Mouse (Mus musculus) midbrain, embryonic 16.5 days (tissue): ENCODE results near the gene Spin1. TPM values are rescaled to one million over a fixed set of nuclear protein-coding genes. Genes with fewer than 3 reads are reported as not detected.
"Not testable (repeated sequence)": the region's sequence is repeated elsewhere in the genome, so short reads cannot be mapped to it uniquely, and the experiment has no call there.

Source experiments
- ATAC-seq: fragments of 200-750 bp; cut with Nextera tagmentation; 2 replicates; pipeline ENCODE4 v1.8.0; 2017; ENCODE audit warnings: moderate TSS enrichment
- H3K27ac ChIP-seq: fragments of 300-500 bp; sonication (generic); 2 replicates; pipeline ENCODE4 v1.5.1; 2014; ENCODE audit warnings: mild to moderate bottlenecking, low read length, mixed read lengths
- H3K27me3 ChIP-seq: fragments of 300-500 bp; sonication (generic); 2 replicates; pipeline ENCODE4 v1.6.1; 2014; ENCODE audit warnings: low read depth, low read length, mixed read lengths; ENCODE audit not compliant: control insufficient read depth, insufficient read depth
- H3K36me3 ChIP-seq: fragments of 300-500 bp; sonication (generic); 2 replicates; pipeline ENCODE4 v1.6.1; 2014; ENCODE audit warnings: mild to moderate bottlenecking, low read length, moderate library complexity, mixed read lengths; ENCODE audit not compliant: control insufficient read depth, insufficient read depth
- H3K4me1 ChIP-seq: fragments of 300-500 bp; sonication (generic); 2 replicates; pipeline ENCODE4 v1.6.1; 2014; ENCODE audit warnings: mild to moderate bottlenecking, low read length, mixed read lengths; ENCODE audit not compliant: control insufficient read depth, insufficient read depth
- H3K4me2 ChIP-seq: fragments of 300-500 bp; sonication (generic); 2 replicates; pipeline ENCODE4 v1.6.1; 2014; ENCODE audit warnings: mild to moderate bottlenecking, low read length, mixed read lengths
- H3K4me3 ChIP-seq: fragments of 300-500 bp; sonication (generic); 2 replicates; pipeline ENCODE4 v1.5.1; 2014; ENCODE audit warnings: low read depth, mild to moderate bottlenecking, low read length, moderate library complexity, mixed read lengths
- H3K9ac ChIP-seq: fragments of 300-500 bp; sonication (generic); 2 replicates; pipeline ENCODE4 v1.6.1; 2014; ENCODE audit warnings: low read depth, low read length, mixed read lengths
- H3K9me3 ChIP-seq: fragments of 300-500 bp; sonication (generic); replicated peaks from 2 replicates; pipeline ENCODE4 v1.6.1; 2014; ENCODE audit warnings: mild to moderate bottlenecking, low read length, mixed read lengths; ENCODE audit not compliant: control insufficient read depth, poor library complexity, severe bottlenecking
- WGBS: fragments of 180-500 bp; shearing (Covaris S2); extraction: QIAGEN DNeasy Blood & Tissue Kit; methylation state at CpG from one replicate; pipeline ENCODE4 v1.1.7; 2014; 5-methylcytosine and 5-hydroxymethylcytosine counted together
- polyA plus RNA-seq: library from polyadenylated mRNA; unstranded; fragments of >200 nt; fragmentation: Nextera tagmentation; extraction: Ambion mirVana; gene quantifications from 2 replicates; pipeline ENCODE4 v1.2.1, GENCODE M21; 2015

Spin1 gene
- polyA plus RNA-seq, 1 experiment from 2014 or later: 181 TPM

GRCm38 (mm10) chr13:51101777-51102132 is 1.1 kb downstream of the Spin1 start:
- Histone ChIP-seq H3K4me2 (peak overlapping the region; percentile 60), H3K36me3 (no peaks in the 10 kb centered on the region), H3K9ac (peak overlapping the region; percentile 98), H3K9me3 (no peaks in the 10 kb centered on the region; the same call in 1 of the 2 replicates), H3K27ac (peak overlapping the region; percentile 96), H3K27me3 (no peaks in the 10 kb centered on the region), H3K4me1 (peaks cover 26% of the 10 kb centered on the region), H3K4me3 (peak overlapping the region; percentile 80)
- WGBS: 32% methylated on average over 11 of the region's 11 CpGs
- no peak for ATAC-seq

GRCm38 (mm10) chr13:51103111-51103725 is 2.5 kb downstream of the Spin1 start:
- H3K36me3 ChIP-seq: no peaks in the 10 kb centered on the region
- no peak overlapping the region for H3K9ac ChIP-seq
- H3K9me3 ChIP-seq: no peaks in the 10 kb centered on the region; the same call in 1 of the 2 replicates
- peaks cover 26% of the 10 kb centered on the region for H3K4me1 ChIP-seq
- H3K27me3 ChIP-seq: no peaks in the 10 kb centered on the region
- ATAC-seq: no peak
- H3K4me2 ChIP-seq: peak overlapping the region; percentile 60; the same call in 1 of the 2 replicates
- WGBS: 88% methylated on average over 9 of the region's 9 CpGs
- H3K4me3 ChIP-seq: no peak overlapping the region
- H3K27ac ChIP-seq: no peak overlapping the region

- no peak for ATAC-seq
- H3K9ac ChIP-seq: no peak overlapping the region
- H3K9me3 ChIP-seq: no peaks in the 10 kb centered on the region; the same call in 1 of the 2 replicates
- H3K27ac ChIP-seq: no peak overlapping the region
- H3K36me3 ChIP-seq: no peaks in the 10 kb centered on the region
- no peak overlapping the region for H3K4me3 ChIP-seq
- 97% methylated on average over 9 of the region's 9 CpGs for WGBS
- no peaks in the 10 kb centered on the region for H3K27me3 ChIP-seq
- H3K4me2 ChIP-seq: no peak overlapping the region
- peaks cover 17% of the 10 kb centered on the region for H3K4me1 ChIP-seq
Measured at GRCm38 (mm10) chr13:51103861-51104650, 3.4 kb downstream of the Spin1 start.

- no peak overlapping the region for H3K4me2 ChIP-seq
- H3K27ac ChIP-seq: no peak overlapping the region
- no peak for ATAC-seq
- WGBS: 98% methylated on average over 3 of the region's 3 CpGs
- no peaks in the 10 kb centered on the region; the same call in 1 of the 2 replicates for H3K9me3 ChIP-seq
- H3K27me3 ChIP-seq: no peaks in the 10 kb centered on the region
- no peak overlapping the region for H3K9ac ChIP-seq
- no peak overlapping the region for H3K4me3 ChIP-seq
- H3K4me1 ChIP-seq: peaks cover 12% of the 10 kb centered on the region
- no peaks in the 10 kb centered on the region for H3K36me3 ChIP-seq
Measured at GRCm38 (mm10) chr13:51105861-51106655, 5.4 kb downstream of the Spin1 start.

- H3K4me3 ChIP-seq: no peak overlapping the region
- no peak overlapping the region for H3K27ac ChIP-seq
- H3K4me2 ChIP-seq: no peak overlapping the region
- H3K9me3 ChIP-seq: no peaks in the 10 kb centered on the region; the same call in 1 of the 2 replicates
- no peak for ATAC-seq
- 93% methylated on average over 4 of the region's 4 CpGs for whole genome bisulfite sequencing
- H3K36me3 ChIP-seq: no peaks in the 10 kb centered on the region
- no peak overlapping the region for H3K9ac ChIP-seq
- H3K27me3 ChIP-seq: no peaks in the 10 kb centered on the region
- peaks cover 12% of the 10 kb centered on the region for H3K4me1 ChIP-seq
Measured at GRCm38 (mm10) chr13:51106816-51107215, 6.1 kb downstream of the Spin1 start.

- WGBS: 96% methylated on average over 2 of the region's 2 CpGs
- Histone ChIP-seq H3K27ac (no peak overlapping the region), H3K4me2 (no peak overlapping the region), H3K9ac (no peak overlapping the region), H3K4me3 (no peak overlapping the region), H3K36me3 (no peaks in the 10 kb centered on the region), H3K27me3 (no peaks in the 10 kb centered on the region), H3K4me1 (no peaks in the 10 kb centered on the region), H3K9me3 (no peaks in the 10 kb centered on the region)
- no peak for ATAC-seq
Measured at GRCm38 (mm10) chr13:51109517-51109916, 8.8 kb downstream of the Spin1 start.

- not testable (repeated sequence) for H3K4me3 ChIP-seq, H3K9ac ChIP-seq, H3K4me2 ChIP-seq, H3K9me3 ChIP-seq, H3K27ac ChIP-seq, H3K4me1 ChIP-seq, H3K27me3 ChIP-seq, H3K36me3 ChIP-seq, ATAC-seq
- WGBS: 65% methylated on average over 4 of the region's 4 CpGs
Measured at GRCm38 (mm10) chr13:51114398-51114797, 13.7 kb downstream of the Spin1 start.

GRCm38 (mm10) chr13:51115762-51116161 is 15.1 kb downstream of the Spin1 start:
- H3K9me3 ChIP-seq: no peaks in the 10 kb centered on the region
- H3K36me3 ChIP-seq: no peaks in the 10 kb centered on the region
- H3K27me3 ChIP-seq: no peaks in the 10 kb centered on the region
- no peak overlapping the region for H3K4me3 ChIP-seq
- H3K27ac ChIP-seq: no peak overlapping the region
- WGBS: 64% methylated on average over 3 of the region's 3 CpGs
- ATAC-seq: 0 out of 2 replicates have a peak, but pooled peaks have one; percentile 46
- H3K4me2 ChIP-seq: no peak overlapping the region
- no peak overlapping the region for H3K9ac ChIP-seq
- peaks cover 13% of the 10 kb centered on the region for H3K4me1 ChIP-seq
